Mouse (Mus musculus) stomach, embryonic 15.5 days (tissue): ENCODE data around the gene Ifitm6. TPM values are rescaled to one million over a fixed set of nuclear protein-coding genes. Genes with fewer than 3 reads are reported as not detected.
A peak's percentile ranks its signal among the peaks of the same experiment; 100 is the strongest.

ENCODE experiments used
- ATAC-seq: fragments of 200-750 bp; cut with Nextera tagmentation; 2 replicates; pipeline ENCODE4 v1.8.0; 2017; ENCODE audit warnings: low read depth, moderate number of reproducible peaks, moderate TSS enrichment; ENCODE audit not compliant: insufficient read depth, low FRiP score
- H3K27ac ChIP-seq: fragments of 300-500 bp; sonication (generic); 2 replicates; pipeline ENCODE4 v1.5.1; 2015; ENCODE audit warnings: mild to moderate bottlenecking, inconsistent platforms
- H3K27me3 ChIP-seq: fragments of 300-500 bp; sonication (generic); replicated peaks from 2 replicates; pipeline ENCODE4 v1.6.1; 2015; ENCODE audit warnings: inconsistent platforms
- H3K36me3 ChIP-seq: fragments of 300-500 bp; sonication (generic); 2 replicates; pipeline ENCODE4 v1.6.1; 2015; ENCODE audit warnings: inconsistent platforms
- H3K4me1 ChIP-seq: fragments of 300-500 bp; sonication (generic); 2 replicates; pipeline ENCODE4 v1.6.1; 2015; ENCODE audit warnings: inconsistent platforms
- H3K4me2 ChIP-seq: fragments of 300-500 bp; sonication (generic); 2 replicates; pipeline ENCODE4 v1.6.1; 2015; ENCODE audit warnings: mild to moderate bottlenecking, inconsistent platforms
- H3K4me3 ChIP-seq: fragments of 300-500 bp; sonication (generic); replicated peaks from 2 replicates; pipeline ENCODE4 v1.5.1; 2015; ENCODE audit warnings: inconsistent platforms
- H3K9ac ChIP-seq: fragments of 300-500 bp; sonication (generic); 2 replicates; pipeline ENCODE4 v1.6.1; 2015; ENCODE audit warnings: inconsistent platforms
- H3K9me3 ChIP-seq: fragments of 300-500 bp; sonication (generic); 2 replicates; pipeline ENCODE4 v1.6.1; 2016; ENCODE audit warnings: inconsistent platforms
- WGBS: fragments of 180-500 bp; shearing (Covaris S2); methylation state at CpG from one replicate; pipeline ENCODE4 v1.1.7; 2015; 5-methylcytosine and 5-hydroxymethylcytosine counted together
- polyA plus RNA-seq: library from polyadenylated mRNA; unstranded; fragments of >200 nt; fragmentation: Nextera tagmentation; extraction: Ambion mirVana; gene quantifications from 2 replicates; pipeline ENCODE4 v1.2.1, GENCODE M21; 2015

Ifitm6 gene
- polyA plus RNA-seq, 1 experiment from 2014 or later, result 8.1 TPM

DNA sequence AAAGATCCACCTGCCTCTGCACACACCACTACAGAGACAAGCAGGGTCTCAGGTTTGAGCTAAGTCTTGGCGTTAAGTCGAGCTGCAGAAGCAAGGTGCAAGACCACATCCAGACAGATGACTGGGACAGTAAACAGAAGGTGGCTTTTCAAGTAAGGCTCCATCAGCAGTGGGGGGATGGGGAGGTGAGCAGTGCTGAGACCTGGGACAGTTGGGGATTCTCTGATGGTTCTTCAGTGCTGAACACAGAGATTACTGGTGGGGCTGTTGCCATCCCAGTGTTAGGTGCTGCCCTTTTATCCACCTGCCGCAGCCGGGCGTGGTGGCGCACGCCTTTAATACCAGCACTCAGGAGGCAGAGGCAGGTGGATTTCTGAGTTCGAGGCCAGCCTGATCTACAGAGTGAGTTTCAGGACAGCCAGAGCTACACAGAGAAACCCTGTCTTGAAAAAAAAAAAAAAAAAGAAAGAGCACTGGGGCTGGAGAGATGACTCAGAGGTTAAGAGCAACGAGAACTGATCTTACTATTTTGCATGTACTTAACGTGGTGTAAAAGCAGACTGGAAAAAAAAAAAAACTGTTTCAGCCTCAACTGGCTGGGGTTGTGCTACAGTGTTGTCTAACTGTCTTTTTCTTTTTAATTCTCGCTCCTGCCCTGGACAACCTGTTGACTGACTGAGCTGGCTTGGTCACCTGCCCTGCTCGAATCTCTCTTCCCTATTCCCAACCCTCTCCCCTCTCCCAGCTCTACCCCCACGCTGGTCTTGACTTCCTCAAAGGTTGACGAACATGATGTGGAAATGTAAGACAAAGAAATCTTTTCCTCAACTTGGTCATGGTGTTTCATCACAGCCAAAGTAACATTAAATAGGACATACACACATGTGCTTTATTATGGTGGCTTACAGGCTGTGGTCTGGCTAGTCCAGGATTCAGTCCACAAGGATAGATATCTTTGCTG, 4.0 kb upstream of the Ifitm6 start:
- 73% methylated on average over 14 of the region's 14 CpGs for WGBS
- no peak overlapping the region for H3K27ac ChIP-seq
- no peak overlapping the region for H3K4me2 ChIP-seq
- no peak overlapping the region for H3K4me3 ChIP-seq
- H3K9me3 ChIP-seq, result no peaks in the 10 kb centered on the region
- no peaks in the 10 kb centered on the region for H3K36me3 ChIP-seq
- no peak overlapping the region for H3K9ac ChIP-seq
- H3K4me1 ChIP-seq, result no peaks in the 10 kb centered on the region
- no peak for ATAC-seq
- no peaks in the 10 kb centered on the region for H3K27me3 ChIP-seq

DNA sequence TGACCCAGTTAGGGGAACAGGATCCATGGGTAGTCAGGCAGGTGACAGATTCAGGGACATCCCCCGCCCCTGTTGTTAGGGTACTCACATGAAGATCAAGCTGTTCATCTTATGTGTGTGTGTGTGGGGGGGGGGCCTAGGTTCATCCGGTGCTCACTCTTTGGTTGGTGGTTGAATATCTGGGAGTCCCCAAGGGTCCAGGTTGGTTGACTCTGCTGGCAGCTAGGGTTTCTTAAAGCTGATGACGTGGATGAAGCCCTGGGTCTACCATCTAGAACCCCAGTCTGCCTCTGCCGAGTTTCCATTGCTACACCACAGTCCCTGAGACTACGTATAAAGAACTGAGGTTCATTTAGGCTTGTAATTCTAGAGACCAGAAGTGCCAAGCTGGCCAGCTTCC, 1.3 kb upstream of the Ifitm6 start:
- Histone ChIP-seq H3K27me3 (no peaks in the 10 kb centered on the region), H3K4me1 (no peaks in the 10 kb centered on the region), H3K36me3 (no peaks in the 10 kb centered on the region), H3K9me3 (no peaks in the 10 kb centered on the region), H3K9ac (no peak overlapping the region), H3K4me3 (no peak overlapping the region), H3K27ac (no peak overlapping the region), H3K4me2 (no peak overlapping the region)
- no peak for ATAC-seq
- 94% methylated on average over 5 of the region's 5 CpGs for WGBS

DNA sequence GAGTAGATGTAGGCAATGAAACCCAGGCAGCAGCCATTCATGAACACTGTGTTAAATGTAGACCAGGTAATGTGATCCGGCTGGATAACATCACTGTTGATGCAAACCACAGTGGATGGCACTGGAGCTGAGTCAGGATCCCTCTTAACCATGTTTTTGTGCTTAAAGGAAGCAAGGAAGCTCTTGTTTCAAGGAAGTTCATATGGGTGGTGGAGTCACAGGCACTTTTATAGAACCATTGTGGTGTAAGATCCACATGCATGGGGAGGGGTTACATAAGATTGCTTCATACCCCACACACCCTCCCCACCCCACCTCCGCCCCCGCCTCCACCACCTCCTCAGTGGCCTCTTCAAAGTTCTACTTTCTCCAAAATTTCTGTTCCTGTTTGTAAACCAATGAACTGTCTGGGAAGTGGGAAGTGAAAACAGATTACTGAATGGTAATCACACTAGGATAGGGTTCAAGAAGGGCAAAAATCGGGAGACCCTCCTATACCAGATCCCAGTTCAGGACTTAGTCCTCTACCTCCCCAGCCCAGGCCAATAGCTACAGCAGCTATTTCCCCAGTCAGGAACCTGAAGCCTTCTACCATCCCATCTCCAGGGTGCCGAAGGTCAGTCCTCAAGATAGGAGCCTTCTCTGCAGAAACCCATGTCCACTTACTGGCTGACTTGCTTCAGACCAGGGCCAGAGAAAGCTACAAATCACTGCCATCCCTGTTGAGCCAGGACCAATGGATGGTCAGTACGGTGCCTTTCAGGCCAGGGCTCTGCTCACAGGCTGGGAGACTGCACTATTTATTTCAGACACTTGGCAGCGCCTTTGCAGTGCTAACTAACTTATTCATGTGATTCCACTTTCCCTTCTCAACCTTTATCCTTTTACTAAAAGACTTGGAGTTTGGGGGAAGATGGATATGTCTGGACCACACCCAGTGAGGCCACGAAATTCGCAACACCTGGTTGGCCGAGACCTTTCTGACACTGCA, 722 bp downstream of the Ifitm6 start:
- no peaks in the 10 kb centered on the region for H3K9me3 ChIP-seq
- H3K9ac ChIP-seq, result no peak overlapping the region
- no peaks in the 10 kb centered on the region for H3K4me1 ChIP-seq
- H3K4me3 ChIP-seq, result no peak overlapping the region
- H3K36me3 ChIP-seq, result no peaks in the 10 kb centered on the region
- no peak overlapping the region for H3K4me2 ChIP-seq
- H3K27me3 ChIP-seq, result no peaks in the 10 kb centered on the region
- WGBS, result 76% methylated on average over 10 of the region's 10 CpGs
- no peak for ATAC-seq
- H3K27ac ChIP-seq, result no peak overlapping the region

DNA sequence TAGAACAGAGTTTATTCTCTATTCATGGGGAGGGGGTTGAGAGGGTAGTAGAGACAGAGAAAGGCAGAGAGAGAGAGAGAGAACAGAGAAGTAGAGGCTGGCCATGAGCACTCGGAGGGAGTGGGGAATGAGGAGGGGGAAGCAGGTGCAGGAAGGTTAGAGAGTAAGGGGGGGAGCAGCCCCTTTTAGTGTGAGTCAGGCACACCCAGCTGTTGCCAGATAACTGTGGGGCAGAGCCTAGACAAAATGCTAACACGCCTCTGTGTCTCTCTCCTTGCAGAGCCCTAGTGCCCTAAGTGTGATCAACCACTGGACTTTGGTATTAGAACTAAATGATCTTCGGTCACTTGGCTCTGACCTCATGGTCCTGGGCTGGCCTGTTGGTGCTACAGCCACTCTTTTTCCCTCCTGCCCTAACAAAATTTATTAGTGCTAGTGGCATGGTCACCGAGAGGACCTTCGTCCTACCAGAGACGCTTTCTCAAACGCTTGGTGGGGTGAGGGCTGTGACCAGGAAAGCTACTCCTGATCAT, 6.4 kb downstream of the Ifitm6 start:
- Histone ChIP-seq H3K4me1 (peaks cover 25% of the 10 kb centered on the region), H3K4me2 (peak overlapping the region; percentile 65; the same call in 1 of the 2 replicates), H3K9ac (no peak overlapping the region), H3K27ac (peak overlapping the region; percentile 92), H3K9me3 (no peaks in the 10 kb centered on the region), H3K36me3 (no peaks in the 10 kb centered on the region), H3K27me3 (no peaks in the 10 kb centered on the region), H3K4me3 (no peak overlapping the region; the same call in 1 of the 2 replicates)
- ATAC-seq, result no peak
- 74% methylated on average over 7 of the region's 7 CpGs for WGBS

DNA sequence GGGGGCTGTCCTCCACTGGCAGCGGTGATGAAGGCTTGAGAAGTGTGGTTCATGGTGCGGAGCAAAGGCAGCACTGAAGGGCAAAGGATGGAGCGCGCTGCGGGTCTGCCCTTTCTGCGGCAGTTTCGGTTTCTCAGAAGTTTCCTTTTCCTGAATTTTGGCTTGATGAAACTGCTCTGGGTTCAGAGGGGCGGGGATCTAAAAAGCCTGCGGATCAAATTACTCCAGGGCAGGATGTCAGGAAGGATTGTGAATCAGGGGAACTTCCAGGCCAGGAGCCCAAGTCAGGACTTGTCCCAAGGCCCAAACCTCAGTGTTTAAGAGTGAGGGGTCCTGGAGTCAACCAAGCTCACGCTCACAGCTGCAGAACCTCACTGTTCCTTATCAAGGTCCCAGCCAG, 7.1 kb downstream of the Ifitm6 start, which contains the start of gene Ifitm3:
TSS of gene Ifitm3 (minus strand) at position 178 of the 400 bp plus-strand sequence.
- 9% methylated on average over 10 of the region's 10 CpGs for WGBS
- peak within 1 kb of the TSS; percentile 39 for H3K9ac ChIP-seq
- peak within 1 kb of the TSS; percentile 54 for H3K4me3 ChIP-seq
- no peaks in the 10 kb centered on the region for H3K36me3 ChIP-seq
- H3K4me2 ChIP-seq, result peak within 1 kb of the TSS; percentile 65
- H3K27me3 ChIP-seq, result no peaks in the 10 kb centered on the region
- ATAC-seq, result peak; percentile 32; the same call in 1 of the 2 replicates
- peak within 1 kb of the TSS; percentile 92 for H3K27ac ChIP-seq
- no peaks in the 10 kb centered on the region for H3K9me3 ChIP-seq
- peaks cover 25% of the 10 kb centered on the region for H3K4me1 ChIP-seq

DNA sequence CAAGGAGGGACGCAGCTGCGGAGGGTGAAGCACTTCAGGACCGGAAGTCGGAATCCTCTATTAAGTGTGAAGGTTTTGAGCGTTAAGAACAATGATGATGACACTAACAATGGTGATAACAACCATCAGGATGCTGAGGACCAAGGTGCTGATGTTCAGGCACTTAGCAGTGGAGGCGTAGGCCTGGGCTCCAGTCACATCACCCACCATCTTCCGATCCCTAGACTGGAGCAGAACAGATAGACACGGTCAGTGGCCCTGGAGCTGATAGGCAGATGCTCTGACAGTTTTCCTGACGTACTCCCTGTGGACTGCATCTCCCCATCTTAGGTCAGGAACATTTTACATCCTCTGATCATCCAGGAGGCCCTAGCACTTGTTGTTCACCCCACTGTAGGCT, 8.1 kb downstream of the Ifitm6 start:
- Histone ChIP-seq H3K4me1 (peaks cover 25% of the 10 kb centered on the region), H3K9me3 (no peaks in the 10 kb centered on the region), H3K27ac (peak overlapping the region; percentile 92), H3K27me3 (no peaks in the 10 kb centered on the region), H3K4me3 (peak overlapping the region; percentile 54), H3K4me2 (peak overlapping the region; percentile 65), H3K36me3 (no peaks in the 10 kb centered on the region), H3K9ac (peak overlapping the region; percentile 39; the same call in 1 of the 2 replicates)
- ATAC-seq, result no peak
- WGBS, result 75% methylated on average over 9 of the region's 9 CpGs

DNA sequence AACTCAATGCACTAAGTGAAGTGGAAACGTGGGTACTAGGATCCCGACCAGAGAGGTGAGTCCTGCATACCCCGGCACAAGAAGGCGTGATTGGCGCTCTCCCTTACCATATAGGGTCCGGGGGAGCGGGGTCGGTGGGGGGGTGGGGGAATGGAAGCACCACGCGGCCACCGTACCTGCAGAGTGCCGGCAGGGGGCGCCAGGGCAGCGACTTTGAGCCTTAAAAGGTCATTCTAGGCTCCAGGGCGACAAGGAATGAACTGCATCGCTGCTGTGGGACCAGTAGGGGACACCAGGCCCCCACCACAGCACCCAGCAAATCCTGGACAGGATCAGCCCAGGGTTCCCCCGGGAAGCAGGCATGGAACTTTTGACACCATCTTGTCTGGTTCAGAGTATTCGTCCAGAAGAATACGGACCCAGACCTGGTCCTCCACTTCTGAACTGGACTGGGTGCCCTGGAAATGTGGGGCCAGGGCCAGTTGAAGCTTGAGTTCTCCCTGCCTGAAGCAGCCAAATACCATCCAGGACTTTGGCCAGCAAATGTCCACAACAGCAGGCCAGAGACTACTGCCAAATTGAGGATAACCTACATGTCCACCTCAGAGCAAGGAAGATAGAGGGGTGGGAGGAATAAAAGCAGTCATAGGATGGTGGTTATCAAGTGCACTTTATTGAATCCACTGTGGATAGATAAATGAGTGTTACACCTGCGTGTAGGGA, 8.6 kb downstream of the Ifitm6 start:
- WGBS, result 8% methylated on average over 20 of the region's 20 CpGs
- peaks cover 25% of the 10 kb centered on the region for H3K4me1 ChIP-seq
- ATAC-seq, result peak; percentile 85

DNA sequence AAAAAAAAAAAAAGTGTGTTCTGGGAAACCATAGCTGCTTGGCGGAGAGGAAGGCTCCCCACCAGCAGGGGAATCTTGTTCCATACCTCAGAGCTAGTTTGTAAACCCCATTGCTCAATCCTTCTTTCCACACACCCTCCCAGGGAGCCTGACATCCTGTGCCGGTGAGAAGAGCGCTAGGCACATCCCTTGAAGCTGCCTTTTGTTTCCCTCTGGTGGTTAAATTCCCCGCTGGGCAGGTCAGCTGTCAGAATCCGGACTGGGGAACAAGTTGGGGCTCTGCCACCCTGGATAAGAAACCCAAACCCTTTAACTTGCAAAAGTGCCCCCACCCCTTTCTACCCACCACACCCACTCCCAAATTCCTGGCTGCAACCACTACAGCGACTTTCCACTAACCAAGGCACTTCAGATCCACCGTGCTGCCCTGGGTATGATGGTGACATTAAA, 9.4 kb downstream of the Ifitm6 start:
- Histone ChIP-seq H3K4me1 (peaks cover 25% of the 10 kb centered on the region), H3K27ac (peak overlapping the region; percentile 92), H3K9ac (no peak overlapping the region), H3K9me3 (no peaks in the 10 kb centered on the region), H3K36me3 (no peaks in the 10 kb centered on the region), H3K4me3 (no peak overlapping the region), H3K27me3 (no peaks in the 10 kb centered on the region), H3K4me2 (peak overlapping the region; percentile 65)
- WGBS, result 14% methylated on average over 7 of the region's 7 CpGs
- ATAC-seq, result no peak

More for the DNA sequence above, 8.6 kb downstream of the Ifitm6 start:
- Histone ChIP-seq H3K27me3 (no peaks in the 10 kb centered on the region), H3K27ac (peak overlapping the region; percentile 92), H3K4me3 (peak overlapping the region; percentile 54), H3K36me3 (no peaks in the 10 kb centered on the region), H3K9me3 (no peaks in the 10 kb centered on the region), H3K4me2 (peak overlapping the region; percentile 65), H3K9ac (0 out of 2 replicates have a peak overlapping the region, but pooled peaks have one; percentile 2)

DNA sequence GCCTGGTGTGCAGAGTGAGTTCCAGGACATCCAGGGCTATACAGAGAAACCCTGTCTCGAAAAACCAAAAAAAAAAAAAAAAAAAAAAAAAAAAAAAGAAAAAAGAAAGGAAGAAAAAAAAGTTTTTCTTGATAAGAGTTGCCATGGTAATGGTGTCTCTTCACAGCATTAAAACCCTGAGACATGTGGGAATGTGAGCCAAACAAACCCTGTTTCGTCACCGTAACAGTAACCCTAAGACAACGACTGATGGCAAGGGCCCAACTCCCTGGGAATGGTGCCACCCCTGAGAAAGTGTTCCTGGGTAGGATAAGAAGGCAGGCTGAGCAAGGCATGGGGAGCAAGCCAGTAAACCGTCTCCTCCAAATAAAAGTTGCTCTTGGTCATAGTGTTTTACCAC, 10.8 kb downstream of the Ifitm6 start:
- WGBS, result 83% methylated on average over 5 of the region's 5 CpGs
- no peak overlapping the region for H3K4me2 ChIP-seq
- no peaks in the 10 kb centered on the region for H3K36me3 ChIP-seq
- H3K4me1 ChIP-seq, result peaks cover 25% of the 10 kb centered on the region
- no peak overlapping the region for H3K27ac ChIP-seq
- H3K4me3 ChIP-seq, result no peak overlapping the region
- ATAC-seq, result no peak
- H3K9ac ChIP-seq, result no peak overlapping the region
- no peaks in the 10 kb centered on the region for H3K9me3 ChIP-seq
- no peaks in the 10 kb centered on the region for H3K27me3 ChIP-seq

DNA sequence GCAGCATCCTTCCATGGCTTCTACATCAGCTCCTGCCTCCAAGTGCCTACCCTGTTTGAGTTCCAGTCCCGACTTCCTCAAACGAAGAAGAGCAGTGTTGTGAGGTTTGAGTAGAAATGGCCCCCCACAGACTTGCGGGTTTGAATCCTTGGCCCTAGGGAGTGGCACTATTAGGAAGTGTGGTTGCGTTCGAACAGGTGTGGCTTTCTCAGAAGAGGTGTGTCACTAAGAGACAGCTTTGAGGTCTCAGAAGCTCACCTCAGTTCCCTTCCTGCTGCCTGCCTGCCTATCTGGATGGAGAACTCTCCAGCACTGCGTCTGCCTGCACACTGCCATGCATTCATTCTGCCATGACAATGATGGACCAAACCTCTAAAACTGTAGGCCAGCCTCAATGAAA, 11.3 kb downstream of the Ifitm6 start:
- H3K27ac ChIP-seq, result no peak overlapping the region
- no peak overlapping the region for H3K4me2 ChIP-seq
- WGBS, result 83% methylated on average over 6 of the region's 6 CpGs
- no peak overlapping the region for H3K9ac ChIP-seq
- no peak for ATAC-seq
- H3K9me3 ChIP-seq, result no peaks in the 10 kb centered on the region
- peaks cover 25% of the 10 kb centered on the region for H3K4me1 ChIP-seq
- no peaks in the 10 kb centered on the region for H3K36me3 ChIP-seq
- H3K27me3 ChIP-seq, result no peaks in the 10 kb centered on the region
- H3K4me3 ChIP-seq, result no peak overlapping the region
